Mouse (Mus musculus): ENCODE measurements around the gene Dpy19l3.

The Dpy19l3 gene

DNA sequence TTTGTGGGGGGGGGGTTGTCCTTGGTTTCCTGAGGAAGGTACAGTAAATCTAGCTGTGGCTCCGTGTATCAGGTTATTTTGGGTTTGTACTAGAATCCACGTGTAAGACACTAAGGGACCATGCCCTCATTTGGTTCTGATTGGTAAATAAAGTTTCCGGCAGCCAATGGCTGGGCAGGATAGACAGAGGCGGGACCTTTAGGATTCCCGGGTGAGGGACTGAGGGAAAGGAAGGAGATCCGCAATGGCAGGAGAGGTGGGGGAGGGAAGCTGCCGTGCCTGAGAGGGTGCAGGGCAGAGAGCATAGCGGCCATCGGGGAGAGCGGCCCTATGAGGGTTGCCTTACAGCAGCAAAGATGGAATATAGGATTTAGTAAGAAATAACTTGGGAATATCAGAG, 67.0 kb downstream of the Dpy19l3 start:
- no peak for DNase-seq

DNA sequence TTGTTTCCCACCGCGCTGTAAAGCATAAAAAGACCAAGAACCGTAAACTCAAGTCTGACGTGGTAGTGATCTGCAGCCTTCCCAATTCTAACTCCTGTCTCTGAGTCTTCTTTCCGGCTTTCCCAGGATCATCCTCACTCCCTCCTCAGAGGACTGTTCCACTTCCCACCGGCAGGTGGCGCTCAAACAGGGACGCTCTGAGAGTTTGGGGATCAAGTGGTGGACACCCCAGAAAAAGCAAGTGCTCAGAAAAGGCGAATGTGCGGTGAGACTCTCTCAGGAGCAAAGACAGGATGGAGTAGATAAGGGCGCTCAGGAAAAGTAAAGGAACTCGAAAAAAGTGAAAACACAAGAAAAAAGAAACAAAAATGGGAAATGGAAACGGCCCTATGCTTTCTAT, 67.5 kb downstream of the Dpy19l3 start:
- DNase-seq: peak; percentile 65 to 66

GRCm38 (mm10) chr7:35686216-35686615, 68.0 kb downstream of the Dpy19l3 start:
- DNase-seq: no peak

DNA sequence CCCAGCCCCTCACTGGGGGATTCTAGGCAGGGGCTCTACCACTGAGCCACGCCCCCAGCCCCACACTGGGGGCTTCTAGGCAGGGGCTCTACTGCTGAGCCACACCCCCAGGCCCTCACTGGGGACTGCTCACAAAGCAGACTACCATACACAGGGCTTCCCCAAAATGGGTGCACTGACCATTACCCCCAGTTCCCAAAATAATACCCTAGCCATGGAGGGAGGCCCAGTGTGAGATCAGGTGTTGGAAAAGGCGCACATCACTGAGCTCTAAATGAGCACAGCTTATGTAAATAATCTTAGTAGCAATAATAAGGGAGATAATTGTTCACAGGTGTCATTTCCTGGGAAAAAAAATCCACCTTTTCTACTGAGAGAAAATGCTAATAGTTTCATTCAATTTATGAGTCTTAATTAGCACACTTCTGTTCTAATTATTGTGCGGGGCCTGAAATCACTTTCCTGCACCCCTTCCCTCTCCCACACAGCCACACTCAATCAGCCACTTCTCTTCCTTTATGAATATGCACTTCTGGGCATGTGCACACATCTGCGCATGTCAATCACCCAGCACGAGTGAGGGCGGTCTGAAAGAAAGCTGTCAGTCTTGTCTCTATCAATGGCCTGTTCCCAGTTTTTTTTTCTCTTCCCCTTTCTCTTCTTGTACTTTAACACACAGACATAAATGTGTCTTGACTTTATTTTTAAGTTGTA, 70.7 kb downstream of the Dpy19l3 start:
- DNase-seq: no peak

DNA sequence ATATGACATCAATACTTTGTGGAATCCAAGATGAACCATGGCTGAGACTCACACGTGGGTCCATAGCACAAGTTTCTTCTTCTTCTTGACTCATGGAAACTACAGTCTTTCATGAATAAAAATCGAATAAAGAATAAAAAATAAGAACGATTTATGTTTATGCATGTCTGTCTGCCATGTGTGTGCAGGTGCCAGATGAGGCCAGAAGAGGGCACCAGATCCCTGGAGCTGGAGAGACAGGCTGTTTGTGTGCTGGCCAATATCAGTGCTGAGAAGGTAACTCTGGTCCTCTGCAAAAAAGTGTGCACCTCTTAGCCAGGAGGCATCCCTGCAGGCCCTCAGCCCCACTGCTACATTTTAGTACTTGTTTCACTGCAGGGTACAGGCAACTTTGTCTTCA, 72.7 kb downstream of the Dpy19l3 start:
- DNase-seq: no peak

- no peak for DNase-seq
These were observed 75.3 kb downstream of the Dpy19l3 start for GRCm38 (mm10) chr7:35678976-35679375.

GRCm38 (mm10) chr7:35668066-35669041, 85.9 kb downstream of the Dpy19l3 start:
- DNase-seq: no peak

DNA sequence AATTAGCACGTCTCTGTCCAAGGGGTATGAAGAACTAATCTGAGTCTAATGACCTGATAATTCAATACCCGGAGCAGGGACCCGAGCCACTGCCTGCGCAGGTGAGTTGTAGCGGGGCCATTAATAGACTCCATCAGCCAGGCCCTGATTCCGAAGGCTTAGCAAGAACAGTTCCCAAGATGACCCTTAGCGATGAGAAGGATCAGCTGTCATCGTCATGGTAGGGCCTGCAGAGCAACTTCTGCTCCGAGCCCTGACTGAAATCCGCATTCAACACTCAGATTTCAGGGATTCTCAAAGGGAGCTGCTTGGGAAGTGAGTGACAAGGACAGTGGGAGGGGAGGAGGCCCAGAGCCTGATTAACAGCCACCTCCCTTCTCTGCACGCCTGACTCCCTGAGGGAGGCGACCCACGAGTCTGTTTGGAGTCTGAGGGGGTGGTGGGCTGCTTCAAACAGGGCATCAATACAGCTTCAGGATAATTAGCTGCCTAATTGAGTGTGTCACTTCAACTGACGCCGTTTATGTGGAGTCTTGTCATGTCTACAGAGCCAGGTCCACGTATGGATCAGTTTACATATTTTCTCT, 90.4 kb downstream of the Dpy19l3 start:
- no peak for DNase-seq

GRCm38 (mm10) chr7:35659173-35659572, 95.1 kb downstream of the Dpy19l3 start:
- peak in 1 of 2 experiments; percentile 12 for DNase-seq

GRCm38 (mm10) chr7:35657829-35658228, 96.4 kb downstream of the Dpy19l3 start:
- DNase-seq: no peak

- DNase-seq: no peak
These were observed 102.5 kb downstream of the Dpy19l3 start for GRCm38 (mm10) chr7:35651583-35652270.

DNA sequence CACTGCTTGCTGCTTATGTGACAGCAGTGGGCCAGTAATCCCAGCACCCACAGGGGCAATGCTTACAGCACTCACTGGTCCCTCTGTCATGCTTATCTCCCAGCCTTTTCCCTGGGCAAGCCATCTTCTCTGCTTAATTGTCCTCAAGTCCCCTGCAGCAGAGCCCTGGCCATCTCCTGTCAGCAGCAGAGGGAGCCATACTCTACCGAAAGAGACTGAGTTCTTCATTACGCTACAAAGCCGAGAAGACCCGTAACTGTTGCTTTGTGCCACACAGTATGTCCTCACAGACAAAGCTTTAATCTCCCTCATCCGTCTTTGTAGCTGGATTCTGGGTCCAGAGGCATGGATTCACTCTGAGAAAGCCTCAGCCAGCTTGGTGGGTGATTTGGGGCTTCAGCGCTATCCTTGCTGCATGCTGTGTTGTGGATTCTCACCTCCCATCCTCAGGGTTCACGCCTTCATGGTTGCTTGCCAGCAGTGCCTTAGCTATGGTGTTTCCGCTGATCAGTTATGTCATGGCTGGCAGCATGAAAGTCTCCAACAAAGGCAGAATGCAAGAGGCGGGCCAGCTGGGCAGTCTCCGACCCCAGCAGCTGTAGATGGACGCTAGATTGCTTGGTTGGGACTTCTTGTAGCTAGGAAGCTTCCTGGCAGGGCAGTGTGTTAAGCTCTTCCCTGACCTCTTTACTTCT, 103.4 kb downstream of the Dpy19l3 start:
- peak in 1 of 2 experiments; percentile 7 for DNase-seq

DNA sequence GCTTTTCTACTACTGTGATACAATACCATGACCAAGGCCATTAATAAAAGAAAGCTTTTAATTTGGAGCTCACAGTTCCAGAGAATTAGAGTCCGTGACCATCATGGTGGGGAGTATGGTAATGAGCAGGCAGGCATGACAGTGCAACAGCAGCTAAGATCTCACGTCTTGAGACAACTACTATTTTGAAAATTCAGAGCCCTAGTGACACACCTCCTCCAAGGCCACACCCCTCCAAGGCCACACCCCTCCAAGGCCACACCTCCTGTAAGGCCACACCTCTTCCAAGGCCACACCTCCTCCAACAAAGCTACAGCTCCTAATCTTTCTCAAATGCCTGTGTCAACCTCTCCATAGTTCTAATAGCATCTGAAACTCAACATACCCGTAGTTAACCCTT, 105.2 kb downstream of the Dpy19l3 start:
- DNase-seq: peak in 1 of 2 experiments; percentile 16

DNA sequence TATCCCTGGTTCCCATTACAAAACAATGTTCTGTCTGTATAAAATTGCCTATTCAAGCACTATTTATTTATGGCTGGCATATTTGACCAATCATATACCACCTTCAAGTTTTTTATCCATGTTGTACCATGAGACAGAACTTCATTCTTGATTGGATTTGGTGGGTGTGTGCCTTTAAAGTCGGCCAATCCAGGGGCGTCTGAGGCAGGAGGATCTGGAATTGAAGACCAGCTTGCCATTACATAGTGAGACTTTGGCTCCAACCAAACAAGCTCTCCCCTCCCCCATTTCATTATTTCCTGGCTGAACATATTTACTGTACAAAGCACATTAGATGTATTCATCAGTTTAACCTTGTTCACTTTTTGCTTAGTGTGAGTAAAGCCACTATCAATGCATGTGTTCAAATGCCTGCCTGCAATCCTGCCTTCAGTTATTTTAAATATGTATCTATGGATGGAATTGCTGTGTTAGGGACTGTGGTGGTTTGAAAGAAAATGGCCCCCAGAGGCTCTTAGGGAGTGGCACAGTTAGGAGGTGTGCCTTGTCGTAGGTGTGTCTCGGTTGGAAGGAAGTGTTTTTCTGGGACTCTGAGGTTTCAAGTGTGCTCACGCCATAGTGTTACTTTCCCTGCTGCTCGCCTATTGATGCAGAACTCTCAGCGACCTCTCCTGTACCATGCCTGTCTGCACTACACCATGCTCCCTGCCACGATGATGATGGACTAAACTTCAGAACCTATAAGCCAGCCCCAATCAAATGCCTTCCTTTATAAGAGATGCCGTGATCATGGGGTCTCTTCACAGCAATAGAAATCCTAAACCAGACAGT, 105.8 kb downstream of the Dpy19l3 start:
- DNase-seq: no peak

GRCm38 (mm10) chr7:35647101-35647698, 107.1 kb downstream of the Dpy19l3 start, which contains the start of gene Pdcd5:
Gene Pdcd5, minus strand, starts transcription at chr7:35647521.
- peak; percentile 98 to 99 for DNase-seq

DNA sequence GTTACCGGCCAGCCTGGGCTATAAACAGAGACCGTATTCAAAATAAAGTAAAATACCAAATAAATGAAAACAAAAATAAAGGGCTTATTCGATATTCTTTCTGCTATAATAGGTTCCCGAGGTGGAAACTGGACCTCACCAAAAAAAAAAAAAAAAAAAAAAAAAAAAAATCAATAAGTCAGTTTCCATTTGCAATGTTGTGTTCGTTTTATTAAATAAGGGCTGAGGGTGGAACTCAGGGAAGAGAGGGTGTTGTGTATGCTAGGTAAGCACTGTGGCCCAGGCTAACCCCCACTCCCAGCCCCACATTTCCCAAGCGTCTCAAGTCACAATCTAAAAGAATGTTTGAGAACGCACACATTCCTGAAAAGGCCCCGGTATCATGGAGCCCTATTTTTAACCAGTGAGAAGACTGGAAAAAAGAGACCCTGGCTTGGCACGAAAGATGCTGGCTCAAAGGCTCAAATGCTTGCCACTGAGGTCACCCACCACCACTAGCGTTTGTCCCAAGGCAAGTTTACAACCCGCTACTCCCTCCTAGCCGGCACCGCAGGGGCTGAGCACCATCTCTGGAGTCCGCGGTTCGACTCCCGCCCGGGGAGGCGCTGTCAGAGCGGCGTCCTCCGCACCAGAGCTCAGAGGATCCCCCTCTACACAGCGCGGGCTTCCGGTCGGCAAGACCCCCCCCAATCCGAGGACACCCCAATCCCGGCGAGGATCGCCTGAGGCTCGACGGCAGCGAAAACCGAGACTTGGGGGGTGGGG, 107.8 kb downstream of the Dpy19l3 start:
- DNase-seq: peak; percentile 10 to 21

- DNase-seq: no peak
These were observed 114.2 kb downstream of the Dpy19l3 start for GRCm38 (mm10) chr7:35640072-35640471.

GRCm38 (mm10) chr7:35636874-35637273, 117.4 kb downstream of the Dpy19l3 start:
- no peak for DNase-seq

DNA sequence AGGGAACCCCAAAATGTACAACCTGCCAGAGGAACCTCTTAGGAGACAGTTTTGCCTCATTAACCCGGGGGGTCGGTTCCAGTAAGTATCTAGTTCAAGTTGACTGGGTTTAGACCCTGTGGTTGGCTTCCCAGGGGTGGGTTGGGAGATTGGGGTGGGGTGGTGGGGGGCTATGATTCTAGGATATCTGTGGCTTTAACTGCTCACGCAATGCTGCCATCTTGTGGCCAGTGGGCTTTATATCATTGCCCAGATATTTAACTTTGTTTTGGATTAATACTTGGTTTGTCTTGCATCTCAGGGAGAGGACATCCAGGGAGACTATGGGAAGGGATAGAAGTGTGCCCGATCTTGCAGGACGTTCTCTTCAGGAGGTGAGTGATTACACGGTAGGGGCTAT, 118.0 kb downstream of the Dpy19l3 start:
- DNase-seq: peak; percentile 19 to 31
